Mouse (Mus musculus) hindbrain, embryonic 14.5 days (tissue): Measurements from ENCODE around the gene 0610030E20Rik. TPM values are rescaled to one million over a fixed set of nuclear protein-coding genes. Genes with fewer than 3 reads are reported as not detected.
A peak's percentile ranks its signal among the peaks of the same experiment; 100 is the strongest.

Source experiments
- ATAC-seq: fragments of 200-750 bp; cut with Nextera tagmentation; 2 replicates; pipeline ENCODE4 v1.8.0; 2017; ENCODE audit warnings: moderate number of reproducible peaks, mild to moderate bottlenecking, moderate TSS enrichment, moderate library complexity; ENCODE audit not compliant: low FRiP score
- DNase-seq: peaks from one replicate; pipeline ENCODE4 v3.0.0-alpha.2; 2015; ENCODE audit warnings: low spot score
- H3K27ac ChIP-seq: fragments of 300-500 bp; sonication (generic); 2 replicates; pipeline ENCODE4 v1.5.1; 2014; ENCODE audit warnings: mild to moderate bottlenecking, moderate library complexity
- H3K27me3 ChIP-seq: fragments of 300-500 bp; sonication (generic); 2 replicates; pipeline ENCODE4 v1.6.1; 2014; ENCODE audit warnings: mild to moderate bottlenecking, low read length, mixed read lengths; ENCODE audit not compliant: control insufficient read depth, insufficient read depth
- H3K36me3 ChIP-seq: fragments of 300-500 bp; sonication (generic); replicated peaks from 2 replicates; pipeline ENCODE4 v1.6.1; 2014; ENCODE audit not compliant: control insufficient read depth, insufficient read depth
- H3K4me1 ChIP-seq: fragments of 300-500 bp; sonication (generic); replicated peaks from 2 replicates; pipeline ENCODE4 v1.6.1; 2014; ENCODE audit warnings: antibody characterized with exemption, low read length, mixed read lengths; ENCODE audit not compliant: control insufficient read depth, insufficient read depth
- H3K4me2 ChIP-seq: fragments of 300-500 bp; sonication (generic); replicated peaks from 2 replicates; pipeline ENCODE4 v1.6.1; 2014; ENCODE audit warnings: mild to moderate bottlenecking, moderate library complexity
- H3K4me3 ChIP-seq: fragments of 300-500 bp; sonication (generic); replicated peaks from 2 replicates; pipeline ENCODE4 v1.5.1; 2014; ENCODE audit warnings: mild to moderate bottlenecking, low read length
- H3K9ac ChIP-seq: fragments of 300-500 bp; sonication (generic); 2 replicates; pipeline ENCODE4 v1.6.1; 2014
- H3K9me3 ChIP-seq: fragments of 300-500 bp; sonication (generic); 2 replicates; pipeline ENCODE4 v1.6.1; 2016; ENCODE audit warnings: low read length; ENCODE audit not compliant: control insufficient read depth
- WGBS: fragments of 180-500 bp; shearing (Covaris S2); extraction: QIAGEN DNeasy Blood & Tissue Kit; methylation state at CpG from one replicate; pipeline ENCODE4 v1.1.7; 2014; 5-methylcytosine and 5-hydroxymethylcytosine counted together
- polyA plus RNA-seq: library from polyadenylated mRNA; unstranded; fragments of >200 nt; fragmentation: Nextera tagmentation; extraction: Ambion mirVana; gene quantifications from 2 replicates; pipeline ENCODE4 v1.2.1, GENCODE M21; 2014

The 0610030E20Rik gene
- polyA plus RNA-seq, 1 experiment from 2014 or later, result 15.9 TPM

DNA sequence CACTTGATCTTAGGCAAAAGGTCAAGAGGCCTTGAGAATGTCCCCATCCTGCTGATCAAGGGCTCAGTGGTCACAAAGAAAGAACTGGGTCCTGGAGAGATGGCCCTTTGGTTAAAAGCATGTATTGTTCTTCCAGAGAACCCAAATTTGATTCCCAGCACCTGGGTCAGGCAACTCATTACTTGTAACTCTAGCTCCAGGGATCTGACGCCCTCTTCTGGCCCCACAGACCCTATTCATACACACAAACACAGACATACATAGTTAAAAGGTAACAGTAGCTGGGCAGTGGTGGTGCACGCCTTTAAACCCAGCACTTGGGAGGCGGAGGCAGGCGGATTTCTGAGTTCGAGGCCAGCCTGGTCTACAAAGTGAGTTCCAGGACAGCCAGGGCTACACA, 45.2 kb downstream of the 0610030E20Rik start:
- no peaks in the 10 kb centered on the region for H3K9me3 ChIP-seq
- H3K4me2 ChIP-seq, result no peak overlapping the region
- DNase-seq (no peak), ATAC-seq (no peak)
- 0 out of 2 replicates have a peak, but pooled peaks cover 5% of the 10 kb centered on the region for H3K4me1 ChIP-seq
- H3K36me3 ChIP-seq, result no peaks in the 10 kb centered on the region
- no peak overlapping the region for H3K27ac ChIP-seq
- no peak overlapping the region for H3K4me3 ChIP-seq
- WGBS, result 93% methylated on average over 5 of the region's 5 CpGs
- no peak overlapping the region for H3K9ac ChIP-seq
- peaks cover 18% of the 10 kb centered on the region for H3K27me3 ChIP-seq

DNA sequence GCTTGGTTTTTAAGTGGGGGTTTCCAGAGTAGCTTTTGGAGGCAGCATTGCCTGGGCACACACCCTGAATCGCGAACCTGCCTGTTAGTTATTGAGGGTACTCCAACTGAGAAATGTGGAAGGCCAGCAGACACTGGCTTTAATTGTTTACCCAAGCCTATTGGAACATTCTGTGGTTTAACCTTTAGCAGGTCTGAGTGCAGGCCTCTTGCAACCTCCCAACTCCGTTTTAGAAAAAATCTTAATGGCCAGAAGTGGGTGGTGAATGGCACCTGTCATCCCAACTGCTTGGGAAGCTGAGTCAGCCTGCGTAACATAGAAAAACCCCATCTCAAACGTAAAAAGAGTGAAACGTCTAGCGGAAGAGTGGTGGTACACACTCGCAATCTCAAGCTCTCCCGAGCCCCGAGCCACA, 49.7 kb downstream of the 0610030E20Rik start:
- WGBS, result 84% methylated on average over 10 of the region's 10 CpGs
- ATAC-seq, result no peak
- Histone ChIP-seq H3K4me1 (no peaks in the 10 kb centered on the region), H3K4me3 (no peak overlapping the region), H3K9ac (no peak overlapping the region), H3K36me3 (no peaks in the 10 kb centered on the region), H3K27me3 (no peaks in the 10 kb centered on the region), H3K9me3 (no peaks in the 10 kb centered on the region), H3K27ac (no peak overlapping the region), H3K4me2 (no peak overlapping the region)
- no peak for DNase-seq

DNA sequence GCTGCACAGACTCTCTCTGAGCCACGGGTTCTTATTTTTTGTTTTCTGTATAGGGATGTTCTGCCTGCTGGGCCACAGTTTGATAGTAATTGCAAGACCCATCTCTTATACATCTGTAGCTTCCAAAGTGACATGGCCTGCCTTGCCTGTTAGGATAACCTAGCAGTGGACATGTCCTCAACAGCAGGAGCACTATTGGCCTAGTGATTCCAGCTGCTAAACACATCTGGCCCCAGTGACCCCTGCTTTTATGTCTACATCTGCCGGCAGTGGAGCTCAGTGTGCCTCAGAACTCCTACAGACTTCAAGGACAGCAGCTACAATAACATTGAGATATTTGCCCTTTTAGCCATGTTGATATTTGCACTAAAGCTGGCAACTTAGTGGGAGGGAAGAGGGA, 52.9 kb downstream of the 0610030E20Rik start:
- Histone ChIP-seq H3K36me3 (no peaks in the 10 kb centered on the region), H3K9ac (no peak overlapping the region), H3K4me1 (no peaks in the 10 kb centered on the region), H3K4me2 (no peak overlapping the region), H3K27ac (no peak overlapping the region), H3K9me3 (no peaks in the 10 kb centered on the region), H3K27me3 (no peaks in the 10 kb centered on the region), H3K4me3 (no peak overlapping the region)
- WGBS, result 46% methylated on average over 2 of the region's 2 CpGs
- DNase-seq (no peak), ATAC-seq (no peak)

DNA sequence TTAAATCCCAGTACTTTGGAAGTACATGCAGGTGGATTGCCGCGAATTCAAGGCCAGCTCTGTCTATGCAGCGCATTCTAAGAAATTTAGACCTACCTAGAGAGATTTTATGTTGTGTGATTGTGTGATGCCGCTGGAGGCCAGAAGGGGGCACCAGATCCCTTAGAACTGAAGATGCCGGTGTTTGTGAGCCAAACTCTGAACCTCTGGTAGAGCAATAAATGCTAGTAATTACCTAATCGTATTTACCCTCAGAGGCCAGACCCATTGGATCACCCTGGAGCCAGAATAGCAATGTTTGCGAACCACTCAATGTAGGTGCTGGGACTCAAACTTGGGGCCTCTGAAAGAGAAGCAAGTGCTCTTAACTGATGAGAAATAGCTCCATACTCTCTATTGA, 54.8 kb downstream of the 0610030E20Rik start:
- WGBS, result 25% methylated on average over 7 of the region's 7 CpGs
- Histone ChIP-seq H3K4me1 (no peaks in the 10 kb centered on the region), H3K4me2 (no peak overlapping the region), H3K9ac (no peak overlapping the region), H3K27me3 (no peaks in the 10 kb centered on the region), H3K4me3 (no peak overlapping the region), H3K36me3 (no peaks in the 10 kb centered on the region), H3K9me3 (no peaks in the 10 kb centered on the region), H3K27ac (no peak overlapping the region)
- ATAC-seq (no peak), DNase-seq (peak; percentile 79)

Other genes with a start within 250 kb of the 0610030E20Rik start
- gene St3gal5, start 249.7 kb upstream of the 0610030E20Rik start, polyA plus RNA-seq, result 59.6 and 64.9 TPM in 2 replicates
- 3.0 and 3.3 TPM in 2 replicates for gene Atoh8, start 111.7 kb upstream of the 0610030E20Rik start, polyA plus RNA-seq
- gene Sftpb, start 42.7 kb upstream of the 0610030E20Rik start, polyA plus RNA-seq, result 0.37 and 0.55 TPM in 2 replicates
- 54.3 and 58.2 TPM in 2 replicates for gene Usp39, start 2.1 kb upstream of the 0610030E20Rik start, polyA plus RNA-seq
- 24.5 and 26.8 TPM in 2 replicates for gene Tmem150a, start 8.1 kb downstream of the 0610030E20Rik start, polyA plus RNA-seq
- gene Rnf181, start 19.6 kb downstream of the 0610030E20Rik start, polyA plus RNA-seq, result 127 and 136 TPM in 2 replicates
- 21.8 and 23.6 TPM in 2 replicates for gene Vamp5, start 33.2 kb downstream of the 0610030E20Rik start, polyA plus RNA-seq
- 21.9 and 28.8 TPM in 2 replicates for gene Vamp8, start 43.4 kb downstream of the 0610030E20Rik start, polyA plus RNA-seq
- gene Ggcx, start 67.0 kb downstream of the 0610030E20Rik start, polyA plus RNA-seq, result 7.4 and 10.9 TPM in 2 replicates
- gene Mat2a, start 92.2 kb downstream of the 0610030E20Rik start, polyA plus RNA-seq, result 336 and 338 TPM in 2 replicates
- gene Sh2d6, start 174.4 kb downstream of the 0610030E20Rik start, polyA plus RNA-seq, result 0.24 and 0.82 TPM in 2 replicates
- 8.1 and 10.3 TPM in 2 replicates for gene Capg, start 197.1 kb downstream of the 0610030E20Rik start, polyA plus RNA-seq